Mouse (Mus musculus): ENCODE measurements around the gene Gsx1. TPM values are rescaled to one million over a fixed set of nuclear protein-coding genes. Genes with fewer than 3 reads are reported as not detected.

The Gsx1 gene
- polyA plus RNA-seq, 1 experiment from 2014 or later: 4.7 TPM

- under 1% methylated on average over 7 of the region's 7 CpGs for WGBS
- peaks cover 9% of the 10 kb centered on the region; the same call in 1 of the 2 replicates for H3K4me1 ChIP-seq (replicated peaks; ENCODE audit: control insufficient read depth, insufficient read depth, low read length)
- no peak overlapping the region for H3K27ac ChIP-seq
- ATAC-seq (ENCODE audit: low FRiP score): no peak
- no peak overlapping the region for H3K9ac ChIP-seq
- H3K36me3 ChIP-seq (replicated peaks; ENCODE audit: control insufficient read depth, insufficient read depth): no peaks in the 10 kb centered on the region
- peaks cover 94% of the 10 kb centered on the region for H3K27me3 ChIP-seq (ENCODE audit: control insufficient read depth, insufficient read depth, low read length)
- peak overlapping the region; percentile 21; the same call in 1 of the 2 replicates for H3K4me3 ChIP-seq (replicated peaks; ENCODE audit: low read length)
- H3K4me2 ChIP-seq (replicated peaks): peak overlapping the region; percentile 25
- DNase-seq (ENCODE audit: low spot score): no peak
- no peaks in the 10 kb centered on the region for H3K9me3 ChIP-seq (ENCODE audit: control insufficient read depth, low read length)
Measured at GRCm38 (mm10) chr5:147190885-147191284, 2.4 kb downstream of the Gsx1 start.

- Histone ChIP-seq H3K36me3 (replicated peaks; ENCODE audit: control insufficient read depth, insufficient read depth) (no peaks in the 10 kb centered on the region), H3K4me3 (replicated peaks; ENCODE audit: low read length) (no peak overlapping the region), H3K4me1 (replicated peaks; ENCODE audit: control insufficient read depth, insufficient read depth, low read length) (peaks cover 9% of the 10 kb centered on the region; the same call in 1 of the 2 replicates), H3K27ac (no peak overlapping the region), H3K9ac (no peak overlapping the region), H3K27me3 (ENCODE audit: control insufficient read depth, insufficient read depth, low read length) (peaks cover 94% of the 10 kb centered on the region), H3K4me2 (replicated peaks) (peak overlapping the region; percentile 25; the same call in 1 of the 2 replicates), H3K9me3 (ENCODE audit: control insufficient read depth, low read length) (no peaks in the 10 kb centered on the region)
- 4% methylated on average over 24 of the region's 24 CpGs for WGBS
- ATAC-seq (ENCODE audit: low FRiP score): no peak
- DNase-seq (ENCODE audit: low spot score): no peak
Measured at GRCm38 (mm10) chr5:147191801-147192575, 3.5 kb downstream of the Gsx1 start.

- H3K27me3 ChIP-seq (ENCODE audit: control insufficient read depth, insufficient read depth, low read length): peaks cover 98% of the 10 kb centered on the region
- WGBS: 6% methylated on average over 9 of the region's 9 CpGs
Measured at GRCm38 (mm10) chr5:147192576-147192960, 4.1 kb downstream of the Gsx1 start.

GRCm38 (mm10) chr5:147204905-147205304 is 16.4 kb downstream of the Gsx1 start:
- no peak for DNase-seq (ENCODE audit: low spot score)
- Histone ChIP-seq H3K4me1 (replicated peaks; ENCODE audit: control insufficient read depth, insufficient read depth, low read length) (no peaks in the 10 kb centered on the region), H3K36me3 (replicated peaks; ENCODE audit: control insufficient read depth, insufficient read depth) (no peaks in the 10 kb centered on the region), H3K27me3 (ENCODE audit: control insufficient read depth, insufficient read depth, low read length) (0 out of 2 replicates have a peak, but pooled peaks cover 11% of the 10 kb centered on the region), H3K4me2 (replicated peaks) (no peak overlapping the region), H3K9ac (no peak overlapping the region), H3K27ac (no peak overlapping the region), H3K4me3 (replicated peaks; ENCODE audit: low read length) (no peak overlapping the region), H3K9me3 (ENCODE audit: control insufficient read depth, low read length) (no peaks in the 10 kb centered on the region)
- WGBS: 5% methylated on average over 6 of the region's 6 CpGs
- ATAC-seq (ENCODE audit: low FRiP score): no peak

More at GRCm38 (mm10) chr5:147192576-147192960, 4.1 kb downstream of the Gsx1 start:
- no peaks in the 10 kb centered on the region for H3K36me3 ChIP-seq (replicated peaks; ENCODE audit: control insufficient read depth, insufficient read depth)
- DNase-seq (ENCODE audit: low spot score) (no peak), ATAC-seq (ENCODE audit: low FRiP score) (no peak)
- peaks cover 9% of the 10 kb centered on the region; the same call in 1 of the 2 replicates for H3K4me1 ChIP-seq (replicated peaks; ENCODE audit: control insufficient read depth, insufficient read depth, low read length)
- H3K9ac ChIP-seq: no peak overlapping the region
- no peaks in the 10 kb centered on the region for H3K9me3 ChIP-seq (ENCODE audit: control insufficient read depth, low read length)
- H3K27ac ChIP-seq: no peak overlapping the region
- H3K4me2 ChIP-seq (replicated peaks): peak overlapping the region; percentile 25; the same call in 1 of the 2 replicates
- no peak overlapping the region for H3K4me3 ChIP-seq (replicated peaks; ENCODE audit: low read length)

GRCm38 (mm10) chr5:147207852-147208251 is 19.4 kb downstream of the Gsx1 start:
- H3K9me3 ChIP-seq (ENCODE audit: control insufficient read depth, low read length): no peaks in the 10 kb centered on the region
- H3K4me1 ChIP-seq (replicated peaks; ENCODE audit: control insufficient read depth, insufficient read depth, low read length): no peaks in the 10 kb centered on the region
- H3K4me3 ChIP-seq (replicated peaks; ENCODE audit: low read length): no peak overlapping the region
- WGBS: 95% methylated on average over 20 of the region's 20 CpGs
- DNase-seq (ENCODE audit: low spot score): no peak
- H3K27ac ChIP-seq: no peak overlapping the region
- no peak overlapping the region for H3K4me2 ChIP-seq (replicated peaks)
- H3K9ac ChIP-seq: no peak overlapping the region
- ATAC-seq (ENCODE audit: low FRiP score): no peak
- H3K36me3 ChIP-seq (replicated peaks; ENCODE audit: control insufficient read depth, insufficient read depth): no peaks in the 10 kb centered on the region
- H3K27me3 ChIP-seq (ENCODE audit: control insufficient read depth, insufficient read depth, low read length): no peaks in the 10 kb centered on the region

GRCm38 (mm10) chr5:147208471-147208870 is 20.0 kb downstream of the Gsx1 start:
- 0 out of 2 replicates have a peak, but pooled peaks cover 4% of the 10 kb centered on the region for H3K27me3 ChIP-seq (ENCODE audit: control insufficient read depth, insufficient read depth, low read length)
- no peaks in the 10 kb centered on the region for H3K4me1 ChIP-seq (replicated peaks; ENCODE audit: control insufficient read depth, insufficient read depth, low read length)
- ATAC-seq (ENCODE audit: low FRiP score) (no peak), DNase-seq (ENCODE audit: low spot score) (no peak)
- H3K27ac ChIP-seq: no peak overlapping the region
- H3K4me2 ChIP-seq (replicated peaks): no peak overlapping the region
- no peak overlapping the region for H3K4me3 ChIP-seq (replicated peaks; ENCODE audit: low read length)
- H3K9ac ChIP-seq: no peak overlapping the region
- WGBS: 71% methylated on average over 2 of the region's 2 CpGs
- H3K9me3 ChIP-seq (ENCODE audit: control insufficient read depth, low read length): no peaks in the 10 kb centered on the region
- no peaks in the 10 kb centered on the region for H3K36me3 ChIP-seq (replicated peaks; ENCODE audit: control insufficient read depth, insufficient read depth)

GRCm38 (mm10) chr5:147227354-147228112 is 39.0 kb downstream of the Gsx1 start:
- Histone ChIP-seq H3K9me3 (ENCODE audit: control insufficient read depth, low read length) (no peaks in the 10 kb centered on the region), H3K4me3 (replicated peaks; ENCODE audit: low read length) (no peak overlapping the region), H3K9ac (no peak overlapping the region), H3K4me1 (replicated peaks; ENCODE audit: control insufficient read depth, insufficient read depth, low read length) (0 out of 2 replicates have a peak, but pooled peaks cover 5% of the 10 kb centered on the region), H3K4me2 (replicated peaks) (no peak overlapping the region), H3K27ac (no peak overlapping the region), H3K27me3 (ENCODE audit: control insufficient read depth, insufficient read depth, low read length) (peaks cover 43% of the 10 kb centered on the region), H3K36me3 (replicated peaks; ENCODE audit: control insufficient read depth, insufficient read depth) (no peaks in the 10 kb centered on the region)
- DNase-seq (ENCODE audit: low spot score): peak; percentile 90
- 17% methylated on average over 25 of the region's 25 CpGs for WGBS
- peak; percentile 80; the same call in 1 of the 2 replicates for ATAC-seq (ENCODE audit: low FRiP score)

- Histone ChIP-seq H3K9me3 (ENCODE audit: control insufficient read depth, low read length) (no peaks in the 10 kb centered on the region), H3K4me3 (replicated peaks; ENCODE audit: low read length) (no peak overlapping the region), H3K9ac (no peak overlapping the region), H3K4me1 (replicated peaks; ENCODE audit: control insufficient read depth, insufficient read depth, low read length) (no peaks in the 10 kb centered on the region), H3K4me2 (replicated peaks) (no peak overlapping the region), H3K36me3 (replicated peaks; ENCODE audit: control insufficient read depth, insufficient read depth) (no peaks in the 10 kb centered on the region), H3K27me3 (ENCODE audit: control insufficient read depth, insufficient read depth, low read length) (no peaks in the 10 kb centered on the region), H3K27ac (no peak overlapping the region)
- ATAC-seq (ENCODE audit: low FRiP score): no peak
- WGBS: 69% methylated on average over 21 of the region's 21 CpGs
- no peak for DNase-seq (ENCODE audit: low spot score)
Measured at GRCm38 (mm10) chr5:147235406-147236309, 47.2 kb downstream of the Gsx1 start.
